Mouse (Mus musculus) lung, postnatal 0 days (tissue): Measurements from ENCODE around the gene Fars2. TPM values are rescaled to one million over a fixed set of nuclear protein-coding genes. Genes with fewer than 3 reads are reported as not detected.

ENCODE experiments used
- ATAC-seq: fragments of 200-750 bp; cut with Nextera tagmentation; 2 replicates; pipeline ENCODE4 v1.8.0; 2017; ENCODE audit warnings: moderate library complexity
- DNase-seq: peaks from one replicate; pipeline ENCODE4 v3.0.0-alpha.2; 2016; ENCODE audit warnings: low spot score
- H3K27ac ChIP-seq: fragments of 300-500 bp; sonication (generic); 2 replicates; pipeline ENCODE4 v1.5.1; 2014; ENCODE audit warnings: antibody characterized with exemption, mild to moderate bottlenecking, low read length, mixed read lengths
- H3K27me3 ChIP-seq: fragments of 300-500 bp; sonication (generic); replicated peaks from 2 replicates; pipeline ENCODE4 v1.6.1; 2014; ENCODE audit warnings: low read length, mixed read lengths; ENCODE audit not compliant: insufficient read depth
- H3K36me3 ChIP-seq: fragments of 300-500 bp; sonication (generic); 2 replicates; pipeline ENCODE4 v1.6.1; 2014; ENCODE audit warnings: low read length, mixed read lengths; ENCODE audit not compliant: insufficient read depth
- H3K4me1 ChIP-seq: fragments of 300-500 bp; sonication (generic); 2 replicates; pipeline ENCODE4 v1.6.1; 2014; ENCODE audit warnings: antibody characterized with exemption, low read depth, low read length, mixed read lengths; ENCODE audit not compliant: insufficient read depth
- H3K4me2 ChIP-seq: fragments of 300-500 bp; sonication (generic); replicated peaks from 2 replicates; pipeline ENCODE4 v1.6.1; 2014; ENCODE audit warnings: low read depth, mild to moderate bottlenecking, low read length, moderate library complexity, mixed read lengths
- H3K4me3 ChIP-seq: fragments of 300-500 bp; sonication (generic); 2 replicates; pipeline ENCODE4 v1.5.1; 2014; ENCODE audit warnings: low read depth, low read length
- H3K9ac ChIP-seq: fragments of 300-500 bp; sonication (generic); replicated peaks from 2 replicates; pipeline ENCODE4 v1.6.1; 2014; ENCODE audit warnings: low read depth, mild to moderate bottlenecking
- H3K9me3 ChIP-seq: fragments of 300-500 bp; sonication (generic); 2 replicates; pipeline ENCODE4 v1.6.1; 2016; ENCODE audit warnings: low read length, mixed read lengths
- CTCF ChIP-seq: IDR thresholded peaks from 2 replicates; pipeline ENCODE4 v1.5.1; 2016; ENCODE audit warnings: antibody characterized with exemption, mild to moderate bottlenecking
- EP300 ChIP-seq: IDR thresholded peaks from 2 replicates; pipeline ENCODE4 v1.6.1; 2016; ENCODE audit warnings: antibody characterized with exemption, mild to moderate bottlenecking, control low read depth
- WGBS: fragments of 180-500 bp; shearing (Covaris S2); extraction: QIAGEN DNeasy Blood & Tissue Kit; methylation state at CpG from one replicate; pipeline ENCODE4 v1.1.7; 2014; 5-methylcytosine and 5-hydroxymethylcytosine counted together
- polyA plus RNA-seq: library from polyadenylated mRNA; unstranded; fragments of >200 nt; fragmentation: Nextera tagmentation; extraction: Ambion mirVana; gene quantifications from 2 replicates; pipeline ENCODE4 v1.2.1, GENCODE M21; 2015

Gene Fars2
- polyA plus RNA-seq, 1 experiment from 2014 or later: 33.2 TPM

- 53% methylated on average over 3 of the region's 3 CpGs for WGBS
- H3K27me3 ChIP-seq: no peaks in the 10 kb centered on the region
- no peaks in the 10 kb centered on the region for H3K36me3 ChIP-seq
- TF ChIP-seq CTCF: no peak
- no peak for TF ChIP-seq EP300
- no peak for ATAC-seq
- H3K4me2 ChIP-seq: no peak overlapping the region
- no peaks in the 10 kb centered on the region for H3K4me1 ChIP-seq
- no peak for DNase-seq
- no peak overlapping the region for H3K9ac ChIP-seq
- H3K4me3 ChIP-seq: no peak overlapping the region
- no peak overlapping the region for H3K27ac ChIP-seq
- H3K9me3 ChIP-seq: no peaks in the 10 kb centered on the region
Measured at GRCm38 (mm10) chr13:36707088-36707690, 590.0 kb downstream of the Fars2 start.

DNA sequence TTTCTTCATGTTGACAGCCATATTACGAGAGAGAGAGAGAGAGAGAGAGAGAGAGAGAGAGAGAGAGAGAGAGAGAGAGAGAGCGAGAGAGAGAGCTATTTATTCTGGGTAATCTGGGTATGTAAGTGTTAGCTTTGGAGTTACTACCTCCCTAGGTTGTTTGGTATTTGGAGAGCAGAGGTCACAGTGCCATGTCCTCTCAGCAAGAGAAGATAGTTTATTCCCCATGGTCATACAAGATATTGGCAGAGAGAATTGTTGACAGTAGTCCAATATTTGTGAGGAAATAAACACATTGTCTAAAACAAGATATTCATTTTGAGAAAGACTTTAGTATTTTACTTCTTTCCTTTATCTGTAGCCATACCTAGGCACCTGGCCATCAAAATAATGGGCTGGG lies 596.9 kb downstream of the Fars2 start:
- Histone ChIP-seq H3K4me3 (no peak overlapping the region), H3K27ac (no peak overlapping the region), H3K9ac (no peak overlapping the region), H3K4me1 (no peaks in the 10 kb centered on the region), H3K9me3 (no peaks in the 10 kb centered on the region), H3K27me3 (0 out of 2 replicates have a peak, but pooled peaks cover 3% of the 10 kb centered on the region), H3K36me3 (no peaks in the 10 kb centered on the region), H3K4me2 (no peak overlapping the region)
- TF ChIP-seq CTCF: no peak
- no peak for TF ChIP-seq EP300
- DNase-seq (no peak), ATAC-seq (no peak)
- 47% methylated on average over 2 of the region's 2 CpGs for WGBS

DNA sequence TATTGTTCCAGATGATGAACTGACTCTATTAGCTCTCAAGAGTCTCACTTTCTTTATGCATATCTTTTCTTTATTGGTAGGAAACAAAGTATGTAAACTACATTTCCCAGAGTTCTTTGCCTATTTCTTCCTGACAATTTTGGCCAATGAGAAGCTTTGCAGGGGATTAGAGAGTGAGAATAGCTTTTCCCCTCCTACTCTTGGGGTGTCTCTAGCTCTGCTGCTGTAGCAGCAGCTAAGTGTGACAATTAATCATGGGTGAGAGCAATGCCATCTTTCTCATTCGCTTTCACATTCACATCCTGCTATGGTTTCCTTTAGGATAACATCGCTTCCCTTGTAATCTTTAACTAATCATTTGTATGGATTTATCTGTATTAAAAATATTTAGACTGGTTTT lies 599.5 kb downstream of the Fars2 start:
- H3K27ac ChIP-seq: no peak overlapping the region
- H3K9me3 ChIP-seq: no peaks in the 10 kb centered on the region
- H3K9ac ChIP-seq: no peak overlapping the region
- TF ChIP-seq CTCF: no peak
- no peak for TF ChIP-seq EP300
- no peak overlapping the region for H3K4me2 ChIP-seq
- H3K4me1 ChIP-seq: no peaks in the 10 kb centered on the region
- WGBS: 44% methylated on average over 2 of the region's 2 CpGs
- no peaks in the 10 kb centered on the region for H3K36me3 ChIP-seq
- H3K27me3 ChIP-seq: peaks cover 12% of the 10 kb centered on the region; the same call in 1 of the 2 replicates
- ATAC-seq (no peak), DNase-seq (no peak)
- H3K4me3 ChIP-seq: no peak overlapping the region

DNA sequence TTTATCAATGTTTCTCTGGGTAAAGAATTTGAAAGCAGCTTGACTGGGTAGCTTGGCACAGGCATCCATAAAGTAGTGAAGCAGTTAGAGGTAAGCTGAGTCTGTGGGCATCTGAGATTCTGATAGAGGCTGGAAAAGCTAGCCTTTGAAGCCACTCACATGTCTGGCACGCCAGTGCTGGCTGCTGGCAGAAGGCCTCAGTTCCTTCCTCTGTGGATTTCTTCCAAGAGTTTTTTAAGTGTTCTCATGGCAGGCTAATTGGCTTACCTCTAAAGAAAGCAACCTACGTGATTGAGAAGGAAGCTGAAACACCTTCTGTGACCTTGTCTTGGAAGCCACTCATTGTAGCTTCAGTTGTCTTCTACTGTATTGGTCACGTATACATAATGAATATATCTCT lies 600.2 kb downstream of the Fars2 start:
- no peaks in the 10 kb centered on the region for H3K4me1 ChIP-seq
- no peak overlapping the region for H3K27ac ChIP-seq
- no peak for TF ChIP-seq CTCF
- no peak for TF ChIP-seq EP300
- H3K36me3 ChIP-seq: no peaks in the 10 kb centered on the region
- H3K9ac ChIP-seq: no peak overlapping the region
- peaks cover 18% of the 10 kb centered on the region; the same call in 1 of the 2 replicates for H3K27me3 ChIP-seq
- H3K9me3 ChIP-seq: no peaks in the 10 kb centered on the region
- H3K4me3 ChIP-seq: no peak overlapping the region
- 38% methylated on average over 3 of the region's 3 CpGs for WGBS
- ATAC-seq (no peak), DNase-seq (no peak)
- H3K4me2 ChIP-seq: no peak overlapping the region

GRCm38 (mm10) chr13:36720297-36721017 lies 603.2 kb downstream of the Fars2 start:
- Histone ChIP-seq H3K9me3 (no peaks in the 10 kb centered on the region), H3K27ac (no peak overlapping the region), H3K27me3 (peaks cover 45% of the 10 kb centered on the region), H3K36me3 (no peaks in the 10 kb centered on the region), H3K4me3 (no peak overlapping the region), H3K9ac (no peak overlapping the region), H3K4me2 (no peak overlapping the region), H3K4me1 (no peaks in the 10 kb centered on the region)
- TF ChIP-seq CTCF: no peak
- TF ChIP-seq EP300: no peak
- WGBS: 91% methylated on average over 5 of the region's 5 CpGs
- ATAC-seq (no peak), DNase-seq (no peak)

- TF ChIP-seq EP300: no peak
- TF ChIP-seq CTCF: no peak
- Histone ChIP-seq H3K9ac (no peak overlapping the region), H3K27me3 (peaks cover 60% of the 10 kb centered on the region)
Measured at GRCm38 (mm10) chr13:36722309-36722708, 605.1 kb downstream of the Fars2 start.

More at GRCm38 (mm10) chr13:36722309-36722708, 605.1 kb downstream of the Fars2 start:
- H3K4me1 ChIP-seq: 0 out of 2 replicates have a peak, but pooled peaks cover 6% of the 10 kb centered on the region
- H3K36me3 ChIP-seq: no peaks in the 10 kb centered on the region
- no peaks in the 10 kb centered on the region for H3K9me3 ChIP-seq
- H3K4me3 ChIP-seq: no peak overlapping the region
- no peak overlapping the region for H3K4me2 ChIP-seq
- H3K27ac ChIP-seq: no peak overlapping the region
- ATAC-seq (no peak), DNase-seq (no peak)
